Mouse (Mus musculus): ENCODE results near the gene Sucnr1. TPM values are rescaled to one million over a fixed set of nuclear protein-coding genes. Genes with fewer than 3 reads are reported as not detected.
A peak's percentile ranks its signal among the peaks of the same experiment; 100 is the strongest.

The Sucnr1 gene
- polyA plus RNA-seq (2015; fragmentation: Nextera tagmentation; extraction: Ambion mirVana), result not detected in 2 replicates

- no peaks in the 10 kb centered on the region for H3K4me1 ChIP-seq (replicated peaks; ENCODE audit: control insufficient read depth, insufficient read depth, low read length)
- no peak within 1 kb of the TSS for H3K9ac ChIP-seq (replicated peaks; ENCODE audit: low read depth, low read length)
- no peak within 1 kb of the TSS for H3K27ac ChIP-seq (ENCODE audit: low read length)
- peak; percentile 58 for ATAC-seq
- H3K9me3 ChIP-seq (ENCODE audit: control insufficient read depth, low read length), result no peaks in the 10 kb centered on the region
- 31% methylated on average over 4 of the region's 4 CpGs for WGBS
- H3K27me3 ChIP-seq (replicated peaks; ENCODE audit: control insufficient read depth, insufficient read depth, low read length), result no peaks in the 10 kb centered on the region
- no peaks in the 10 kb centered on the region for H3K36me3 ChIP-seq (ENCODE audit: control insufficient read depth, insufficient read depth)
- H3K4me3 ChIP-seq (replicated peaks; ENCODE audit: low read length), result no peak within 1 kb of the TSS
- no peak within 1 kb of the TSS for H3K4me2 ChIP-seq (ENCODE audit: low read length)
These were observed at the start of gene Sucnr1 for GRCm38 (mm10) chr3:60081648-60082047. Sucnr1 (plus strand) TSS chr3:60081869.

- no peaks in the 10 kb centered on the region for H3K9me3 ChIP-seq (ENCODE audit: control insufficient read depth, low read length)
- H3K36me3 ChIP-seq (ENCODE audit: control insufficient read depth, insufficient read depth), result no peaks in the 10 kb centered on the region
- H3K9ac ChIP-seq (replicated peaks; ENCODE audit: low read depth, low read length), result no peak overlapping the region
- no peaks in the 10 kb centered on the region for H3K27me3 ChIP-seq (replicated peaks; ENCODE audit: control insufficient read depth, insufficient read depth, low read length)
- H3K4me2 ChIP-seq (ENCODE audit: low read length), result no peak overlapping the region
- no peak overlapping the region for H3K4me3 ChIP-seq (replicated peaks; ENCODE audit: low read length)
- H3K4me1 ChIP-seq (replicated peaks; ENCODE audit: control insufficient read depth, insufficient read depth, low read length), result no peaks in the 10 kb centered on the region
- ATAC-seq, result no peak
- WGBS, result 77% methylated on average over 3 of the region's 3 CpGs
- no peak overlapping the region for H3K27ac ChIP-seq (ENCODE audit: low read length)
These were observed 35.3 kb upstream of the Sucnr1 start for GRCm38 (mm10) chr3:60046221-60046913.

DNA sequence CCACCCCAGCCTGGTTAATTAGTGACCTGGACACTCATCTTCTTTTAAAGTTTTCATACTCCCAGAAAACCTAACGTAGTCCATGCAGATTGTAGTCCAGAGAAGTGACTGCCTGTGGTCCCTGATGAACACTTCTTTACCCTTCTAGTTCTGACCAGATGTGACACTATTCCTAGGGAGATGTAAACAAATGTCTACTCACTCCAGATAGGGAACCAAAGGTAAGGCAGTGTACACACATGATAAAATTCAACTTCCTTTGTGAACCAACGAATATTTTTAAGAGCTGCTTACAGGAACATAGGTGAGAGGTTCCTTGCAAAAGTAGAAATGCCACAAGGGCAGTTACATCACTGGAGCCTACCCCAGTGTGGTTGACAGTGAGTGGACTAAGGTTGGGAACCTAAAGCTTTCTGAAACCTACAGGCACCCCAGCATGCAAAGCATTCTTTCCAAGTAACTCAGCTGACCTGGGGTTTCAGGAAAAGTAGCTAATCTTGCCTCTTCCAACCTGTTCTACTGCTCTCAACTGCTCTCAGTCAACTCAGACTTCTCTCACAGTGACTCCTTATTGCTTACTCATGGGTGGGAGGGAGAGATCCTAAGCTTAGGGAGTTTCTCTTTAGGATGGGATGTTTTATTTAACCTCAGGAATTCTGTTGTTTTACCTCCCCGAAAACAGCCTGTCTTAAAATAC lies 28.3 kb upstream of the Sucnr1 start:
- H3K36me3 ChIP-seq (ENCODE audit: control insufficient read depth, insufficient read depth), result no peaks in the 10 kb centered on the region
- no peak overlapping the region for H3K27ac ChIP-seq (ENCODE audit: low read length)
- H3K9ac ChIP-seq (replicated peaks; ENCODE audit: low read depth, low read length), result no peak overlapping the region
- no peaks in the 10 kb centered on the region for H3K27me3 ChIP-seq (replicated peaks; ENCODE audit: control insufficient read depth, insufficient read depth, low read length)
- no peak overlapping the region for H3K4me2 ChIP-seq (ENCODE audit: low read length)
- ATAC-seq, result no peak
- no peak overlapping the region for H3K4me3 ChIP-seq (replicated peaks; ENCODE audit: low read length)
- no peaks in the 10 kb centered on the region for H3K9me3 ChIP-seq (ENCODE audit: control insufficient read depth, low read length)
- no peaks in the 10 kb centered on the region for H3K4me1 ChIP-seq (replicated peaks; ENCODE audit: control insufficient read depth, insufficient read depth, low read length)
- WGBS, result 77% methylated on average over 3 of the region's 3 CpGs

GRCm38 (mm10) chr3:60053931-60054330 lies 27.7 kb upstream of the Sucnr1 start:
- Histone ChIP-seq H3K9me3 (ENCODE audit: control insufficient read depth, low read length) (no peaks in the 10 kb centered on the region), H3K27me3 (replicated peaks; ENCODE audit: control insufficient read depth, insufficient read depth, low read length) (no peaks in the 10 kb centered on the region), H3K4me3 (replicated peaks; ENCODE audit: low read length) (no peak overlapping the region), H3K27ac (ENCODE audit: low read length) (no peak overlapping the region), H3K4me2 (ENCODE audit: low read length) (no peak overlapping the region), H3K9ac (replicated peaks; ENCODE audit: low read depth, low read length) (no peak overlapping the region), H3K36me3 (ENCODE audit: control insufficient read depth, insufficient read depth) (no peaks in the 10 kb centered on the region), H3K4me1 (replicated peaks; ENCODE audit: control insufficient read depth, insufficient read depth, low read length) (no peaks in the 10 kb centered on the region)
- WGBS, result 88% methylated on average over 2 of the region's 2 CpGs
- no peak for ATAC-seq

GRCm38 (mm10) chr3:60056451-60056850 lies 25.2 kb upstream of the Sucnr1 start:
- Histone ChIP-seq H3K4me1 (replicated peaks; ENCODE audit: control insufficient read depth, insufficient read depth, low read length) (no peaks in the 10 kb centered on the region), H3K9me3 (ENCODE audit: control insufficient read depth, low read length) (no peaks in the 10 kb centered on the region), H3K4me2 (ENCODE audit: low read length) (no peak overlapping the region), H3K36me3 (ENCODE audit: control insufficient read depth, insufficient read depth) (no peaks in the 10 kb centered on the region), H3K27ac (ENCODE audit: low read length) (no peak overlapping the region), H3K4me3 (replicated peaks; ENCODE audit: low read length) (no peak overlapping the region), H3K9ac (replicated peaks; ENCODE audit: low read depth, low read length) (no peak overlapping the region), H3K27me3 (replicated peaks; ENCODE audit: control insufficient read depth, insufficient read depth, low read length) (no peaks in the 10 kb centered on the region)
- WGBS, result 33% methylated on average over 3 of the region's 3 CpGs
- ATAC-seq, result peak; percentile 58; the same call in 1 of the 2 replicates

DNA sequence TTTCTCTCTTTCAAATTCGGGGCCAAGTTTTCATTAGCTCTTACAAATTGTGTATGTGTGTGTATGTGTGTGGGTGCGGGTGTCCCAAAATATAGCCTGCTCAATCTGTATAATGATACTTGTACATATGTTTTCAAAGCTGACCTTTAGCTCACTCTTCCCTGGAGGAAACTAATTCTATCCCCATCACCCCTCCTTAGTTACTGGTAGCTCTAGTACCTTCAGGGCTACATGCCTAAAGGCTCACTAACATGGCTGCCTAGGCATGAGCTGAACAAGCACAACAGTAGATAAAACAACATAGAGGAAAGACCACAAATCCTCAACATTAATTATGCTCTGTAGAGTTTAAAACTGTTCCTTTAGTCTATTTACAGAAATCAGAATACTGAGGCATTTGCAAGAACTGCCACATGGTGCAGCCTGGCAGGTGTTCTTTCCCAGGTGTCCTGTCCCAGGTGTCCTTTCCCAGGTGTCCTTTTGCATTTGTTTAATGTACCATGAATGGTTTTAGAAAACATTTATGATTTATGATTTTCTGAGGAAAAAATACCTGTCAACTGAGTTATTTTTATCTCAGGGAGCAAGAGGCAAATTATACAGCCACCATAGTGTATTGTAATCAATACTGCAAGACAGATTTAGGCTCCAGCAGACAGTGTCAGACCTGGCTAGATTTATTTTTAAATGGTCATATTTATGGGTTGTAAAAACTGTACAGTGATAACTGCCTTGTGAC lies 24.4 kb upstream of the Sucnr1 start:
- Histone ChIP-seq H3K27me3 (replicated peaks; ENCODE audit: control insufficient read depth, insufficient read depth, low read length) (no peaks in the 10 kb centered on the region), H3K36me3 (ENCODE audit: control insufficient read depth, insufficient read depth) (no peaks in the 10 kb centered on the region), H3K9ac (replicated peaks; ENCODE audit: low read depth, low read length) (no peak overlapping the region), H3K9me3 (ENCODE audit: control insufficient read depth, low read length) (no peaks in the 10 kb centered on the region), H3K4me1 (replicated peaks; ENCODE audit: control insufficient read depth, insufficient read depth, low read length) (no peaks in the 10 kb centered on the region), H3K27ac (ENCODE audit: low read length) (no peak overlapping the region), H3K4me3 (replicated peaks; ENCODE audit: low read length) (no peak overlapping the region), H3K4me2 (ENCODE audit: low read length) (no peak overlapping the region)
- ATAC-seq, result no peak
- 76% methylated on average over 2 of the region's 2 CpGs for WGBS

DNA sequence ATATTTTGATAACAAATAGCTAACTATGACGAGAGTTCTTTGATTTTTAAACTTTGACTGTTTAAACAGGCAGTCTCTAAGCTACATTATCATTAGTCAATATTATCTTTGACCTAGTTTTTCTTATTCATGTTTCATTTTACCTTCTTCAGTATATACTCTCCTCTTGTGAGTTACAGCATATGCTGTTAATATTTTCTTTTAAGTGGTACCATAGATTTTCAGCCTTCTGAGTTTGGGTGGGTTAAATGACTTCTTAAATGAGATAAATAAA lies 23.9 kb upstream of the Sucnr1 start:
- no peaks in the 10 kb centered on the region for H3K27me3 ChIP-seq (replicated peaks; ENCODE audit: control insufficient read depth, insufficient read depth, low read length)
- H3K4me1 ChIP-seq (replicated peaks; ENCODE audit: control insufficient read depth, insufficient read depth, low read length), result no peaks in the 10 kb centered on the region
- no peak overlapping the region for H3K27ac ChIP-seq (ENCODE audit: low read length)
- WGBS, result 92% methylated on average over 1 of the region's 1 CpGs
- no peaks in the 10 kb centered on the region for H3K9me3 ChIP-seq (ENCODE audit: control insufficient read depth, low read length)
- no peak overlapping the region for H3K4me2 ChIP-seq (ENCODE audit: low read length)
- no peak overlapping the region for H3K9ac ChIP-seq (replicated peaks; ENCODE audit: low read depth, low read length)
- no peaks in the 10 kb centered on the region for H3K36me3 ChIP-seq (ENCODE audit: control insufficient read depth, insufficient read depth)
- no peak for ATAC-seq
- H3K4me3 ChIP-seq (replicated peaks; ENCODE audit: low read length), result no peak overlapping the region

DNA sequence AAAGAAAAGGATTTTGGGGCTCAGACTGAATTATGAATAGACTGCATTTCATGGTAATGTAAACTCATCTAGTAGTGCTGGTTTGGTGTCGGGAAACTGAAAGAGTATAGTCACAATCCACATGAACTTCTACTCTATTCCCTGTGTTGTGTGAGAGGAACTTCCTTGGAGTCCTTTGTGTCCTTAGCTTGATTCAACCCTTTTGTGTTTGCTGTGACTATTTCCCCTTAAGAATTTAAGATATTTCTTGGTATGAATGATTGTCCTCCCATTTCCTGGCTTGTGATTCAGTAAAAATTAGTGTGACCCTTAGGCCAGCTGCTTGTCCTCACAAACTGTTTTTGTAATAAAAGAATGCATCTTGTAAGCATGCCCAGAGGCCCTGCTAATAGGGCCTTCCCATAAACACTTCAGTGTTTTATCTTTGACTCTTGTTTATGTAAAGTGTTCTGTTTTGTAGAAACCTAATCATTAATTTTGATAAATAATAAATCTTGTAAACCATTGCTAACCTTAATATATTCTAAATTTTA lies 2.7 kb upstream of the Sucnr1 start:
- Histone ChIP-seq H3K4me3 (replicated peaks; ENCODE audit: low read length) (no peak overlapping the region), H3K27ac (ENCODE audit: low read length) (no peak overlapping the region), H3K9me3 (ENCODE audit: control insufficient read depth, low read length) (no peaks in the 10 kb centered on the region), H3K4me1 (replicated peaks; ENCODE audit: control insufficient read depth, insufficient read depth, low read length) (no peaks in the 10 kb centered on the region), H3K36me3 (ENCODE audit: control insufficient read depth, insufficient read depth) (no peaks in the 10 kb centered on the region), H3K4me2 (ENCODE audit: low read length) (no peak overlapping the region), H3K27me3 (replicated peaks; ENCODE audit: control insufficient read depth, insufficient read depth, low read length) (no peaks in the 10 kb centered on the region), H3K9ac (replicated peaks; ENCODE audit: low read depth, low read length) (no peak overlapping the region)
- no peak for ATAC-seq
- WGBS, result 73% methylated on average over 1 of the region's 1 CpGs

GRCm38 (mm10) chr3:60080572-60080971 lies 1.1 kb upstream of the Sucnr1 start:
- Histone ChIP-seq H3K36me3 (ENCODE audit: control insufficient read depth, insufficient read depth) (no peaks in the 10 kb centered on the region), H3K4me3 (replicated peaks; ENCODE audit: low read length) (no peak overlapping the region), H3K9ac (replicated peaks; ENCODE audit: low read depth, low read length) (no peak overlapping the region), H3K4me2 (ENCODE audit: low read length) (no peak overlapping the region), H3K27me3 (replicated peaks; ENCODE audit: control insufficient read depth, insufficient read depth, low read length) (no peaks in the 10 kb centered on the region), H3K4me1 (replicated peaks; ENCODE audit: control insufficient read depth, insufficient read depth, low read length) (no peaks in the 10 kb centered on the region), H3K9me3 (ENCODE audit: control insufficient read depth, low read length) (no peaks in the 10 kb centered on the region), H3K27ac (ENCODE audit: low read length) (no peak overlapping the region)
- ATAC-seq, result no peak
- 62% methylated on average over 4 of the region's 4 CpGs for WGBS
